Mouse (Mus musculus): ENCODE measurements around the gene Ext2. TPM values are rescaled to one million over a fixed set of nuclear protein-coding genes. Genes with fewer than 3 reads are reported as not detected.

Ext2 gene
- polyA plus RNA-seq, 1 experiment from 2014 or later, result 71.3 TPM

DNA sequence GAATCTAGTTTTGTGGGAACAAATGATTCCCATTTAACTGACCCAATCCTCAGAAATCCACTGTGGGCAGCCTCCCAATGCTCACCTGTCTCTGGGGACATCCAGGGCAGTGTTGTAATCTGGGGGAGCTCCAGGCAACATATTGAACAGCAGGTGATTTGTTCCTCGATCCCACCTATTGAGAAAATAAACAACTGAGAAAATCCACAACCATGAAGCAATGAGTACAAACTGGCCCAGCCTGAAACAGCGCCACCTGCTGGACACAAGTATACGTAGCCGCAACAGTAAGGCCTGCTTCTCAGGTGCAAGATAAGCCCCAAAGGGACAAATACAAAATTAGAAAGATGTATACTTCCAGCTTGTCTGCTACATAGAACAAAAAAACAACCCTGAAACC, 10.6 kb downstream of the Ext2 start:
- WGBS, result 31% methylated on average over 4 of the region's 4 CpGs
- no peak overlapping the region for H3K27ac ChIP-seq (ENCODE audit: low read length)
- no peak for ATAC-seq
- H3K4me3 ChIP-seq (ENCODE audit: low read depth, low read length), result no peak overlapping the region
- H3K27me3 ChIP-seq (ENCODE audit: control insufficient read depth, insufficient read depth, low read depth, low read length), result no peaks in the 10 kb centered on the region
- no peaks in the 10 kb centered on the region for H3K9me3 ChIP-seq (replicated peaks; ENCODE audit: control insufficient read depth, low read length, poor library complexity, severe bottlenecking)
- no peaks in the 10 kb centered on the region for H3K4me1 ChIP-seq (ENCODE audit: control insufficient read depth, insufficient read depth, low read length)
- peaks cover 16% of the 10 kb centered on the region for H3K36me3 ChIP-seq (ENCODE audit: control insufficient read depth, insufficient read depth, low read length)
- H3K4me2 ChIP-seq (ENCODE audit: low read length), result no peak overlapping the region
- no peak overlapping the region for H3K9ac ChIP-seq (ENCODE audit: low read depth, low read length)

GRCm38 (mm10) chr2:93809931-93810330, 12.4 kb downstream of the Ext2 start:
- Histone ChIP-seq H3K4me1 (ENCODE audit: control insufficient read depth, insufficient read depth, low read length) (no peaks in the 10 kb centered on the region), H3K9ac (ENCODE audit: low read depth, low read length) (no peak overlapping the region), H3K27me3 (ENCODE audit: control insufficient read depth, insufficient read depth, low read depth, low read length) (no peaks in the 10 kb centered on the region), H3K9me3 (replicated peaks; ENCODE audit: control insufficient read depth, low read length, poor library complexity, severe bottlenecking) (no peaks in the 10 kb centered on the region), H3K27ac (ENCODE audit: low read length) (no peak overlapping the region), H3K36me3 (ENCODE audit: control insufficient read depth, insufficient read depth, low read length) (peaks cover 24% of the 10 kb centered on the region), H3K4me2 (ENCODE audit: low read length) (no peak overlapping the region), H3K4me3 (ENCODE audit: low read depth, low read length) (no peak overlapping the region)
- no peak for ATAC-seq
- 8% methylated on average over 2 of the region's 2 CpGs for WGBS

GRCm38 (mm10) chr2:93808071-93808470, 14.3 kb downstream of the Ext2 start:
- no peaks in the 10 kb centered on the region for H3K27me3 ChIP-seq (ENCODE audit: control insufficient read depth, insufficient read depth, low read depth, low read length)
- H3K36me3 ChIP-seq (ENCODE audit: control insufficient read depth, insufficient read depth, low read length), result peaks cover 24% of the 10 kb centered on the region
- no peak overlapping the region for H3K27ac ChIP-seq (ENCODE audit: low read length)
- no peak for ATAC-seq
- H3K9ac ChIP-seq (ENCODE audit: low read depth, low read length), result no peak overlapping the region
- 92% methylated on average over 5 of the region's 5 CpGs for WGBS
- no peak overlapping the region for H3K4me3 ChIP-seq (ENCODE audit: low read depth, low read length)
- no peak overlapping the region for H3K4me2 ChIP-seq (ENCODE audit: low read length)
- H3K4me1 ChIP-seq (ENCODE audit: control insufficient read depth, insufficient read depth, low read length), result no peaks in the 10 kb centered on the region
- no peaks in the 10 kb centered on the region for H3K9me3 ChIP-seq (replicated peaks; ENCODE audit: control insufficient read depth, low read length, poor library complexity, severe bottlenecking)

GRCm38 (mm10) chr2:93807440-93807839, 14.9 kb downstream of the Ext2 start:
- Histone ChIP-seq H3K27ac (ENCODE audit: low read length) (no peak overlapping the region), H3K36me3 (ENCODE audit: control insufficient read depth, insufficient read depth, low read length) (peaks cover 21% of the 10 kb centered on the region), H3K9ac (ENCODE audit: low read depth, low read length) (no peak overlapping the region), H3K27me3 (ENCODE audit: control insufficient read depth, insufficient read depth, low read depth, low read length) (no peaks in the 10 kb centered on the region), H3K4me2 (ENCODE audit: low read length) (no peak overlapping the region), H3K4me3 (ENCODE audit: low read depth, low read length) (no peak overlapping the region), H3K4me1 (ENCODE audit: control insufficient read depth, insufficient read depth, low read length) (no peaks in the 10 kb centered on the region), H3K9me3 (replicated peaks; ENCODE audit: control insufficient read depth, low read length, poor library complexity, severe bottlenecking) (no peaks in the 10 kb centered on the region)
- WGBS, result 81% methylated on average over 8 of the region's 8 CpGs
- ATAC-seq, result no peak

- ATAC-seq, result no peak
- peaks cover 23% of the 10 kb centered on the region for H3K36me3 ChIP-seq (ENCODE audit: control insufficient read depth, insufficient read depth, low read length)
- no peak overlapping the region for H3K4me2 ChIP-seq (ENCODE audit: low read length)
- H3K4me3 ChIP-seq (ENCODE audit: low read depth, low read length), result no peak overlapping the region
- no peak overlapping the region for H3K27ac ChIP-seq (ENCODE audit: low read length)
- no peak overlapping the region for H3K9ac ChIP-seq (ENCODE audit: low read depth, low read length)
- no peaks in the 10 kb centered on the region for H3K27me3 ChIP-seq (ENCODE audit: control insufficient read depth, insufficient read depth, low read depth, low read length)
- 92% methylated on average over 6 of the region's 6 CpGs for WGBS
- H3K4me1 ChIP-seq (ENCODE audit: control insufficient read depth, insufficient read depth, low read length), result no peaks in the 10 kb centered on the region
- no peaks in the 10 kb centered on the region for H3K9me3 ChIP-seq (replicated peaks; ENCODE audit: control insufficient read depth, low read length, poor library complexity, severe bottlenecking)
Observed at GRCm38 (mm10) chr2:93806487-93807201, 15.7 kb downstream of the Ext2 start.

DNA sequence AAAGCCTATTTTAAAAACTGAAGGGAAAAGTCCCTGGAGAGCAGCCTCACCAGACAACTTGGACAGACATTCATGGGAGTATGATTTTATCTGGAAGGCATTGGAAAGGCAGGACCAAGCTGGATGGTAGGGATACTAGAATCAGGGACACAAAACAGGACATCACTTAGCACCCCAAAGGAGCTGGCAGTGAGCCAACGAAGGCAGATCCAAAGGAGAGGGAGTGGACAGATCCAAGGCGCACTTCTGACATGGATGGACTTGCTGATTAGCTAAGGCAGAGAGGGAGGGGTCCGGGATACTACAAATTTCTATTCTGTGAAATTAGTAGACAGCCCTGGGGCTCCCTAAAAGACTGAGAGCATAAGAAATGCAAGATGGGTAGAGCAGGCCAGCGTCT, 16.8 kb downstream of the Ext2 start:
- no peak overlapping the region for H3K9ac ChIP-seq (ENCODE audit: low read depth, low read length)
- H3K9me3 ChIP-seq (replicated peaks; ENCODE audit: control insufficient read depth, low read length, poor library complexity, severe bottlenecking), result no peaks in the 10 kb centered on the region
- H3K27me3 ChIP-seq (ENCODE audit: control insufficient read depth, insufficient read depth, low read depth, low read length), result no peaks in the 10 kb centered on the region
- WGBS, result 85% methylated on average over 4 of the region's 4 CpGs
- no peak for ATAC-seq
- no peak overlapping the region for H3K4me3 ChIP-seq (ENCODE audit: low read depth, low read length)
- H3K36me3 ChIP-seq (ENCODE audit: control insufficient read depth, insufficient read depth, low read length), result peaks cover 16% of the 10 kb centered on the region
- H3K27ac ChIP-seq (ENCODE audit: low read length), result no peak overlapping the region
- no peak overlapping the region for H3K4me2 ChIP-seq (ENCODE audit: low read length)
- H3K4me1 ChIP-seq (ENCODE audit: control insufficient read depth, insufficient read depth, low read length), result no peaks in the 10 kb centered on the region

DNA sequence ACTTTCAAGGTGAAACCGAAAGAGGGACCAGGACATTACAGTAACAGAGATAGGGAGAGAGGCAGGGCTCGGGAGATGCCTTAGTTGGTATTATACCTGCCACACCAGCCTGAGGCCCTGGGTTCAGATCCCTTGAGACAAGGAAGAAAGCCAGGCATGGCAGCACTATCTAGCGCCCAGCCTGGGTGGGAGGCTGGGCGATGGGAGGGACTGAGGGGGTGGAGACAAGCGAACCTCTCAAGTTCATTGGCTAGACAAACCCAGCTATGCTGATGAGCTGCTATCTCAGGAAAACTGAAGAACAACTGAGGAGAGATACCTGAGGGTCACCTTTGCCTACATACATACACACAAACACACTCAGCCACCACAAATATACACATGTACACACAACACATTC, 17.3 kb downstream of the Ext2 start:
- 82% methylated on average over 5 of the region's 5 CpGs for WGBS
- Histone ChIP-seq H3K36me3 (ENCODE audit: control insufficient read depth, insufficient read depth, low read length) (peaks cover 16% of the 10 kb centered on the region), H3K27ac (ENCODE audit: low read length) (no peak overlapping the region), H3K9me3 (replicated peaks; ENCODE audit: control insufficient read depth, low read length, poor library complexity, severe bottlenecking) (no peaks in the 10 kb centered on the region), H3K4me3 (ENCODE audit: low read depth, low read length) (no peak overlapping the region), H3K27me3 (ENCODE audit: control insufficient read depth, insufficient read depth, low read depth, low read length) (no peaks in the 10 kb centered on the region), H3K4me2 (ENCODE audit: low read length) (no peak overlapping the region), H3K4me1 (ENCODE audit: control insufficient read depth, insufficient read depth, low read length) (no peaks in the 10 kb centered on the region), H3K9ac (ENCODE audit: low read depth, low read length) (no peak overlapping the region)
- ATAC-seq, result 0 out of 2 replicates have a peak, but pooled peaks have one; percentile 30

GRCm38 (mm10) chr2:93802947-93803346, 19.4 kb downstream of the Ext2 start:
- Histone ChIP-seq H3K4me3 (ENCODE audit: low read depth, low read length) (no peak overlapping the region), H3K27ac (ENCODE audit: low read length) (no peak overlapping the region), H3K4me1 (ENCODE audit: control insufficient read depth, insufficient read depth, low read length) (no peaks in the 10 kb centered on the region), H3K27me3 (ENCODE audit: control insufficient read depth, insufficient read depth, low read depth, low read length) (no peaks in the 10 kb centered on the region), H3K9me3 (replicated peaks; ENCODE audit: control insufficient read depth, low read length, poor library complexity, severe bottlenecking) (no peaks in the 10 kb centered on the region), H3K4me2 (ENCODE audit: low read length) (no peak overlapping the region), H3K36me3 (ENCODE audit: control insufficient read depth, insufficient read depth, low read length) (peaks cover 16% of the 10 kb centered on the region), H3K9ac (ENCODE audit: low read depth, low read length) (no peak overlapping the region)
- no peak for ATAC-seq
- 100% methylated on average over 2 of the region's 2 CpGs for WGBS

- no peak overlapping the region for H3K9ac ChIP-seq (ENCODE audit: low read depth, low read length)
- no peaks in the 10 kb centered on the region for H3K4me1 ChIP-seq (ENCODE audit: control insufficient read depth, insufficient read depth, low read length)
- H3K4me2 ChIP-seq (ENCODE audit: low read length), result no peak overlapping the region
- H3K27ac ChIP-seq (ENCODE audit: low read length), result no peak overlapping the region
- H3K27me3 ChIP-seq (ENCODE audit: control insufficient read depth, insufficient read depth, low read depth, low read length), result no peaks in the 10 kb centered on the region
- no peak for ATAC-seq
- 76% methylated on average over 7 of the region's 7 CpGs for WGBS
- H3K4me3 ChIP-seq (ENCODE audit: low read depth, low read length), result no peak overlapping the region
- H3K36me3 ChIP-seq (ENCODE audit: control insufficient read depth, insufficient read depth, low read length), result peaks cover 22% of the 10 kb centered on the region
- H3K9me3 ChIP-seq (replicated peaks; ENCODE audit: control insufficient read depth, low read length, poor library complexity, severe bottlenecking), result no peaks in the 10 kb centered on the region
Observed at GRCm38 (mm10) chr2:93801097-93801496, 21.3 kb downstream of the Ext2 start.
